Mouse (Mus musculus) gastrocnemius, postnatal 25 days (tissue): ENCODE data around the gene Vmn2r89. TPM values are rescaled to one million over a fixed set of nuclear protein-coding genes. Genes with fewer than 3 reads are reported as not detected.

Source experiments
- total RNA-seq, 2 experiments: library from RNA; stranded (reverse); gene quantifications; 1 replicate in 1 of 2; 2 replicates in 1 of 2; pipeline ENCODE4 v1.2.3; 2021

Gene Vmn2r89
- total RNA-seq, 2 experiments from 2014 or later = not detected

Other genes starting within 250 kb of the Vmn2r89 start
- gene Ear14, start 248.5 kb upstream of the Vmn2r89 start, total RNA-seq = not detected
- gene Rnase2a, start 195.7 kb upstream of the Vmn2r89 start, total RNA-seq = 1 to 10 TPM in 1 of 2 experiments, under 1 TPM in 1; 0.43 to 4.2 TPM
- not detected for gene Gm7247, start 90.1 kb upstream of the Vmn2r89 start, total RNA-seq
- not detected for gene Vmn2r88, start 41.0 kb upstream of the Vmn2r89 start, total RNA-seq
- gene Gm5622, start 100.9 kb downstream of the Vmn2r89 start, total RNA-seq = not detected
- gene Gm17175, start 122.2 kb downstream of the Vmn2r89 start, total RNA-seq = not detected
- not detected for gene Gm17174, start 140.3 kb downstream of the Vmn2r89 start, total RNA-seq
- not detected for gene Gm17078, start 159.5 kb downstream of the Vmn2r89 start, total RNA-seq
- not detected for gene Gm4181, start 183.8 kb downstream of the Vmn2r89 start, total RNA-seq
- gene Gm17079, start 243.6 kb downstream of the Vmn2r89 start, total RNA-seq = not detected